Mouse (Mus musculus) embryonic fibroblast, embryonic 13.5 days (primary cell): Measurements from ENCODE around the gene Slc22a23.

Source experiments
- CTCF ChIP-seq: IDR thresholded peaks from 2 replicates; pipeline ENCODE4 v1.5.1; 2011; ENCODE audit warnings: mild to moderate bottlenecking, control low read depth, low read length, moderate library complexity, borderline replicate concordance; ENCODE audit not compliant: insufficient read depth
- POLR2A ChIP-seq: IDR thresholded peaks from 2 replicates; pipeline ENCODE4 v1.6.1; 2011; ENCODE audit warnings: low read depth, mild to moderate bottlenecking, control low read depth, low read length, moderate library complexity

DNA sequence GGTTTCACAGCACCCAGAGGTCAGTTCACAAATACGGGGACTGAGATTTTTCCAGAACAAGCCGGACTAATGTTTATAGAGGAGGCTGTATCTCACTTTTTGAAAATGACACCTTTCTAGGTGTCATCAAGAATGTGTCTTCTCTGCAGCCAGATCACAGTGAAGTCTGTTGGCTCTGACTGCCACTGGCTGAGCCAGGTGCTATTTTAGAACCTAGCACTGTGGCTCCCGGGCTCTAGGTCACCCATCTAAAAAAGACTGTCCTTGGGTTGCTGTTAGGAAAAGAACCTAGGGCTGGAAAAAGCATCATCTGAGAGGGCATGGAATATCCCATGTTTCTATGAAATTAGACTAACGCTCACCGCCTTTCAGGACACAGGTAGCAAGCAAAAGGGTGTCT lies 10.7 kb upstream of the Slc22a23 start:
- TF ChIP-seq CTCF, result no peak
- TF ChIP-seq POLR2A, result no peak
